Mouse (Mus musculus) myocyte (in vitro differentiated cells): ENCODE measurements at regions not wholly inside any gene's neighbourhood (a gene's known extent, or its start where the extent isn't known, plus 50 kb on each side); places are given as distances from the start of the nearest gene placed in this dataset.

Experiments
- H3K27me3 ChIP-seq: one replicate; pipeline ENCODE4 v1.6.1; 2011; ENCODE audit not compliant: control insufficient read depth, insufficient read depth, insufficient read length
- H3K36me3 ChIP-seq: one replicate; pipeline ENCODE4 v1.6.1; 2011; ENCODE audit not compliant: control insufficient read depth, insufficient read depth
- H3K4me2 ChIP-seq: one replicate; pipeline ENCODE4 v1.6.1; 2011; ENCODE audit warnings: low read depth, control low read depth
- H3K4me3 ChIP-seq: one replicate; pipeline ENCODE4 v1.5.1; 2011; ENCODE audit warnings: mild to moderate bottlenecking, control low read depth, moderate library complexity
- H3K79me2 ChIP-seq: one replicate; pipeline ENCODE4 v1.6.1; 2011; ENCODE audit not compliant: control insufficient read depth, insufficient read depth
- H3ac ChIP-seq: one replicate; pipeline ENCODE4 v1.6.1; 2011; ENCODE audit not compliant: control insufficient read depth, insufficient read length
- CEBPB ChIP-seq: IDR thresholded peaks from 2 replicates; pipeline ENCODE4 v1.6.1; 2011; ENCODE audit warnings: mild to moderate bottlenecking, moderate library complexity; ENCODE audit not compliant: poor library complexity, insufficient read depth, severe bottlenecking
- E2F4 ChIP-seq: IDR thresholded peaks from one replicate; pipeline ENCODE4 v1.6.1; 2011; ENCODE audit warnings: mild to moderate bottlenecking, control low read depth, moderate library complexity; ENCODE audit not compliant: insufficient read depth
- MAX ChIP-seq: IDR thresholded peaks from one replicate; pipeline ENCODE4 v1.6.1; 2011; ENCODE audit warnings: low read depth, mild to moderate bottlenecking, control low read depth
- MYOD1 ChIP-seq, 3 experiments: IDR thresholded peaks; one replicate each; pipeline ENCODE4 v1.6.1; 2011; ENCODE audit warnings: control low read depth in 2 of 3, low read depth in 2 of 3, mild to moderate bottlenecking in 2 of 3, moderate library complexity in 1 of 3; ENCODE audit not compliant: insufficient read length in 2 of 3, control insufficient read depth in 1 of 3
- MYOG ChIP-seq, 3 experiments: IDR thresholded peaks; one replicate each; pipeline ENCODE4 v1.6.1; 2011; ENCODE audit warnings: control low read depth in 2 of 3, low read depth in 2 of 3, mild to moderate bottlenecking in 2 of 3; ENCODE audit not compliant: insufficient read length in 2 of 3, control insufficient read depth in 1 of 3, insufficient read depth in 1 of 3
- POLR2A ChIP-seq: IDR thresholded peaks from one replicate; pipeline ENCODE4 v1.6.1; 2011; ENCODE audit warnings: low read depth, mild to moderate bottlenecking, control low read depth, moderate library complexity; ENCODE audit not compliant: insufficient read length
- POLR2AphosphoS2 ChIP-seq: IDR thresholded peaks from one replicate; pipeline ENCODE4 v1.6.1; 2011; ENCODE audit warnings: low read depth, control low read depth; ENCODE audit not compliant: insufficient read length
- REST ChIP-seq: IDR thresholded peaks from one replicate; pipeline ENCODE4 v1.6.1; 2011; ENCODE audit warnings: mild to moderate bottlenecking, control low read depth, moderate library complexity; ENCODE audit not compliant: insufficient read depth, insufficient read length
- SRF ChIP-seq: IDR thresholded peaks from one replicate; pipeline ENCODE4 v1.6.1; 2011; ENCODE audit warnings: low read depth; ENCODE audit not compliant: control insufficient read depth, insufficient read length
- TCF12 ChIP-seq: IDR thresholded peaks from one replicate; pipeline ENCODE4 v1.6.1; 2011; ENCODE audit warnings: mild to moderate bottlenecking, control low read depth; ENCODE audit not compliant: poor library complexity, insufficient read depth, severe bottlenecking
- TCF3 ChIP-seq: IDR thresholded peaks from one replicate; pipeline ENCODE4 v1.6.1; 2011; ENCODE audit warnings: low read depth, control low read depth; ENCODE audit not compliant: insufficient read length
- USF1 ChIP-seq: IDR thresholded peaks from one replicate; pipeline ENCODE4 v1.6.1; 2011; ENCODE audit warnings: low read depth, mild to moderate bottlenecking, control low read depth, moderate library complexity

GRCm38 (mm10) chr4:131400756-131401155, 437.3 kb downstream of the Ptpru start:
- no peak overlapping the region for H3K4me3 ChIP-seq
- TF ChIP-seq TCF3 (no peak), MAX (no peak)
- H3K4me2 ChIP-seq, result no peak overlapping the region
- no peaks in the 10 kb centered on the region for H3K79me2 ChIP-seq
- H3ac ChIP-seq, result no peak overlapping the region
- no peaks in the 10 kb centered on the region for H3K27me3 ChIP-seq
- H3K36me3 ChIP-seq, result no peaks in the 10 kb centered on the region

GRCm38 (mm10) chr4:131401255-131401654, 436.8 kb downstream of the Ptpru start:
- no peaks in the 10 kb centered on the region for H3K36me3 ChIP-seq
- no peak overlapping the region for H3K4me2 ChIP-seq
- no peaks in the 10 kb centered on the region for H3K79me2 ChIP-seq
- H3K27me3 ChIP-seq, result no peaks in the 10 kb centered on the region
- H3ac ChIP-seq, result no peak overlapping the region
- TF ChIP-seq USF1 (no peak), CEBPB (no peak), E2F4 (no peak), MYOD1 (IDR thresholded peaks at IDR 0.05; ENCODE audit: control insufficient read depth in 1 of 3, insufficient read length in 2 of 3, low read depth in 2 of 3) (no peak), REST (no peak), MYOG (IDR thresholded peaks at IDR 0.05; ENCODE audit: control insufficient read depth in 1 of 3, insufficient read depth in 1 of 3, insufficient read length in 2 of 3, low read depth in 2 of 3) (no peak), TCF12 (no peak)
- no peak overlapping the region for H3K4me3 ChIP-seq

GRCm38 (mm10) chr4:131405376-131406017, 432.6 kb downstream of the Ptpru start:
- TF ChIP-seq POLR2AphosphoS2 (no peak), POLR2A (no peak), MYOG (IDR thresholded peaks at IDR 0.05; ENCODE audit: control insufficient read depth in 1 of 3, insufficient read depth in 1 of 3, insufficient read length in 2 of 3, low read depth in 2 of 3) (no peak), USF1 (no peak), MAX (no peak), E2F4 (no peak), CEBPB (no peak), MYOD1 (IDR thresholded peaks at IDR 0.05; ENCODE audit: control insufficient read depth in 1 of 3, insufficient read length in 2 of 3, low read depth in 2 of 3) (no peak), TCF3 (no peak)
- H3K79me2 ChIP-seq, result no peaks in the 10 kb centered on the region
- H3K36me3 ChIP-seq, result no peaks in the 10 kb centered on the region
- H3ac ChIP-seq, result no peak overlapping the region
- no peaks in the 10 kb centered on the region for H3K27me3 ChIP-seq
- H3K4me3 ChIP-seq, result no peak overlapping the region
- no peak overlapping the region for H3K4me2 ChIP-seq

- H3ac ChIP-seq, result no peak overlapping the region
- no peak for TF ChIP-seq REST
- no peak for TF ChIP-seq MAX
- TF ChIP-seq POLR2A, result no peak
- no peaks in the 10 kb centered on the region for H3K27me3 ChIP-seq
- H3K4me2 ChIP-seq, result no peak overlapping the region
- H3K4me3 ChIP-seq, result no peak overlapping the region
- H3K36me3 ChIP-seq, result no peaks in the 10 kb centered on the region
- no peaks in the 10 kb centered on the region for H3K79me2 ChIP-seq
Observed at GRCm38 (mm10) chr4:131407464-131407863, 430.6 kb downstream of the Ptpru start.

- no peak for TF ChIP-seq SRF
- TF ChIP-seq MYOG (IDR thresholded peaks at IDR 0.05; ENCODE audit: control insufficient read depth in 1 of 3, insufficient read depth in 1 of 3, insufficient read length in 2 of 3, low read depth in 2 of 3), result no peak
- TF ChIP-seq CEBPB, result no peak
- TF ChIP-seq TCF3, result no peak
- no peak for TF ChIP-seq MAX
- no peak for TF ChIP-seq POLR2A
- TF ChIP-seq E2F4, result no peak
- no peak overlapping the region for H3K4me2 ChIP-seq
- H3K4me3 ChIP-seq, result no peak overlapping the region
- H3ac ChIP-seq, result no peak overlapping the region
- H3K79me2 ChIP-seq, result no peaks in the 10 kb centered on the region
- no peaks in the 10 kb centered on the region for H3K36me3 ChIP-seq
- H3K27me3 ChIP-seq, result no peaks in the 10 kb centered on the region
Observed at GRCm38 (mm10) chr4:131408644-131409043, 429.4 kb downstream of the Ptpru start.

- Histone ChIP-seq H3K4me3 (no peak overlapping the region), H3K4me2 (no peak overlapping the region), H3K27me3 (no peaks in the 10 kb centered on the region), H3K36me3 (no peaks in the 10 kb centered on the region), H3K79me2 (no peaks in the 10 kb centered on the region), H3ac (no peak overlapping the region)
- TF ChIP-seq TCF3 (no peak), SRF (no peak), MYOD1 (IDR thresholded peaks at IDR 0.05; ENCODE audit: control insufficient read depth in 1 of 3, insufficient read length in 2 of 3, low read depth in 2 of 3) (no peak), USF1 (no peak), E2F4 (no peak), POLR2AphosphoS2 (no peak), REST (no peak), TCF12 (no peak)
Observed at GRCm38 (mm10) chr4:131409805-131410204, 428.3 kb downstream of the Ptpru start.
